In genomic region chr16:10541598-10541930, GRCm38 (mm10) we compare ENCODE assay signal across 8 mouse cellular contexts. TPM values are rescaled to one million over a fixed set of nuclear protein-coding genes. Genes with fewer than 3 reads are reported as not detected.
A peak's percentile ranks its signal among the peaks of the same experiment; 100 is the strongest.
DNase-seq lines count a peak whose midpoint lies in the region; ATAC-seq and TF ChIP-seq lines count a peak whose summit lies in the region.

No protein-coding gene starts in this region.

- no peak for TF ChIP-seq POLR2A in cortical plate, adult 2 months (IDR thresholded peaks at IDR 0.05; ENCODE audit: extremely low read depth, insufficient read depth, low read length)

- no peak for DNase-seq in layer of hippocampus, adult 2 months (ENCODE audit: low spot score in 2 of 2)
- no peak for DNase-seq in layer of hippocampus, adult 9-11 months
- DNase-seq in heart, postnatal 10 days, result peak; percentile 53 to 57
- no peak for DNase-seq in limb, embryonic 10.5 days (ENCODE audit: low spot score)
- no peak for DNase-seq in left cerebral cortex, postnatal 4 days
- DNase-seq in testis, postnatal 10 days (ENCODE audit: low spot score), result no peak

- no peaks in the 10 kb centered on the region for H3K36me3 ChIP-seq in limb, embryonic 10.5 days
- no peaks in the 10 kb centered on the region for H3K36me3 ChIP-seq in midbrain, embryonic 16.5 days (ENCODE audit: control insufficient read depth, insufficient read depth, low read length)

- TF ChIP-seq CTCF in layer of hippocampus, adult 2 months (conservative IDR thresholded peaks at IDR 0.05), result no peak
- TF ChIP-seq CTCF in cortical plate, adult 2 months (IDR thresholded peaks at IDR 0.05; ENCODE audit: extremely low read depth, insufficient read depth, low read length), result no peak

- peak overlapping the region; percentile 96 for H3K9ac ChIP-seq in midbrain, embryonic 16.5 days (ENCODE audit: low read depth, low read length)

- peak overlapping the region; percentile 95 for H3K27ac ChIP-seq in layer of hippocampus, adult 2 months
- peak overlapping the region; percentile 80; the same call in 1 of the 2 replicates for H3K27ac ChIP-seq in cortical plate, adult 2 months (ENCODE audit: insufficient read depth, low read length)
- peak overlapping the region; percentile 92; the same call in 1 of the 2 replicates for H3K27ac ChIP-seq in limb, embryonic 10.5 days
- no peak overlapping the region for H3K27ac ChIP-seq in midbrain, embryonic 16.5 days (ENCODE audit: low read length)

- 37% methylated on average over 7 of the region's 7 CpGs for WGBS in limb, embryonic 10.5 days
- 34% methylated on average over 7 of the region's 7 CpGs for WGBS in midbrain, embryonic 16.5 days

- no peaks in the 10 kb centered on the region for H3K9me3 ChIP-seq in limb, embryonic 10.5 days (replicated peaks)
- H3K9me3 ChIP-seq in midbrain, embryonic 16.5 days (replicated peaks; ENCODE audit: control insufficient read depth, low read length, poor library complexity, severe bottlenecking), result no peaks in the 10 kb centered on the region

- no peak for ATAC-seq in midbrain, embryonic 16.5 days

- H3K27me3 ChIP-seq in limb, embryonic 10.5 days (ENCODE audit: low read depth, poor library complexity, severe bottlenecking), result no peaks in the 10 kb centered on the region
- H3K27me3 ChIP-seq in midbrain, embryonic 16.5 days (ENCODE audit: control insufficient read depth, insufficient read depth, low read depth, low read length), result no peaks in the 10 kb centered on the region

- peak overlapping the region; percentile 91 for H3K4me2 ChIP-seq in midbrain, embryonic 16.5 days (ENCODE audit: low read length)

- peaks cover 13% of the 10 kb centered on the region for H3K4me1 ChIP-seq in cortical plate, adult 2 months (ENCODE audit: control insufficient read depth, insufficient read depth, low read length)
- peaks cover 36% of the 10 kb centered on the region for H3K4me1 ChIP-seq in limb, embryonic 10.5 days
- H3K4me1 ChIP-seq in midbrain, embryonic 16.5 days (ENCODE audit: control insufficient read depth, insufficient read depth, low read length), result peaks cover 48% of the 10 kb centered on the region

- H3K4me3 ChIP-seq in layer of hippocampus, adult 2 months, result peak overlapping the region; percentile 83
- H3K4me3 ChIP-seq in cortical plate, adult 2 months (ENCODE audit: insufficient read depth, low read length), result peak overlapping the region; percentile 97
- peak overlapping the region; percentile 80 for H3K4me3 ChIP-seq in limb, embryonic 10.5 days
- peak overlapping the region; percentile 92 for H3K4me3 ChIP-seq in midbrain, embryonic 16.5 days (ENCODE audit: low read depth, low read length)

- intact Hi-C loops in heart, postnatal 10 days (cut with DNase I), result loop anchor here (5.0 kb wide), 1 partner anchor 129 kb away; the partner anchor contains the start of gene Nubp1
- intact Hi-C loops in left cerebral cortex, postnatal 4 days (cut with DNase I), result no loop called here

RNA-seq across cellular contexts. Expression of gene Dexi, which starts 1.3 kb away (rescaled TPM):
- total RNA-seq in layer of hippocampus, adult 2 months (2021), result 10 to 100 TPM; 61.8 to 63.1 TPM
- 84.5 and 85.3 TPM in 2 replicates for polyA plus RNA-seq in cortical plate, adult 2 months (2012; rRNA removed)
- 10 to 100 TPM; 23.6 to 27.8 TPM for total RNA-seq in heart, postnatal 10 days (2021)
- 17.4 and 20.5 TPM in 2 replicates for polyA plus RNA-seq in limb, embryonic 10.5 days (2016; fragmentation: Nextera tagmentation; extraction: Ambion mirVana)
- polyA plus RNA-seq in midbrain, embryonic 16.5 days (2015; fragmentation: Nextera tagmentation; extraction: Ambion mirVana), result 12.7 and 13.3 TPM in 2 replicates
- 10 to 100 TPM; 22.2 to 22.3 TPM for total RNA-seq in left cerebral cortex, postnatal 4 days (2021)

RNA-seq across cellular contexts. Expression of gene Clec16a, which starts 3.6 kb away (rescaled TPM):
- total RNA-seq in layer of hippocampus, adult 2 months (2021), result 100 to 1,000 TPM in 1 of 2 experiments, 10 to 100 TPM in 1; 98.8 to 105 TPM
- 46.2 and 49.3 TPM in 2 replicates for polyA plus RNA-seq in cortical plate, adult 2 months (2012; rRNA removed)
- total RNA-seq in heart, postnatal 10 days (2021), result 10 to 100 TPM; 47.7 to 50.1 TPM
- polyA plus RNA-seq in limb, embryonic 10.5 days (2016; fragmentation: Nextera tagmentation; extraction: Ambion mirVana), result 26.8 and 27.0 TPM in 2 replicates
- polyA plus RNA-seq in midbrain, embryonic 16.5 days (2015; fragmentation: Nextera tagmentation; extraction: Ambion mirVana), result 70.0 and 74.0 TPM in 2 replicates
- 10 to 100 TPM; 59.0 to 66.1 TPM for total RNA-seq in left cerebral cortex, postnatal 4 days (2021)

Comparison
In these comparisons a context has a peak if more than half of its experiments do, and no peak if none do; other contexts are left out.
1. DNase-seq: peak in heart, postnatal 10 days (2 of 2); none in layer of hippocampus, adult 2 months (0 of 2), layer of hippocampus, adult 9-11 months (single experiment), limb, embryonic 10.5 days (single experiment), left cerebral cortex, postnatal 4 days (single experiment) and testis, postnatal 10 days (single experiment).
2. Peak in every context shown above with its lines, with median percentiles within 50 percentile points of each other: H3K4me3 ChIP-seq.